In genomic region chr10:62724936-62725335, GRCm38 (mm10) we compare ENCODE assay signal across 8 mouse cellular contexts. TPM values are rescaled to one million over a fixed set of nuclear protein-coding genes. Genes with fewer than 3 reads are reported as not detected.
DNase-seq lines count a peak whose midpoint lies in the region; ATAC-seq and TF ChIP-seq lines count a peak whose summit lies in the region.

No protein-coding gene starts in this region.

- WGBS in heart, embryonic 10.5 days: 22% methylated on average over 7 of the region's 7 CpGs
- 24% methylated on average over 7 of the region's 7 CpGs for WGBS in hindbrain, embryonic 15.5 days

- H3K9me3 ChIP-seq in heart, embryonic 10.5 days: no peaks in the 10 kb centered on the region
- H3K9me3 ChIP-seq in CH12.LX (replicated peaks; ENCODE audit: low read length): no peaks in the 10 kb centered on the region
- no peaks in the 10 kb centered on the region for H3K9me3 ChIP-seq in hindbrain, embryonic 15.5 days

- no peak for DNase-seq in heart, embryonic 10.5 days (ENCODE audit: low spot score)
- no peak for DNase-seq in heart, adult 18-20 months
- no peak for DNase-seq in CH12.LX (ENCODE audit: extremely low read depth)
- DNase-seq in lung, postnatal 14 days: peak; percentile 6
- DNase-seq in embryo, embryonic 11 days: no peak
- no peak for DNase-seq in left cerebral cortex, postnatal 4 days
- no peak for DNase-seq in ovary, adult 18-20 months (ENCODE audit: low spot score)

- no peak; the same call in 1 of the 2 replicates for ATAC-seq in hindbrain, embryonic 15.5 days (ENCODE audit: low FRiP score, low read depth)

- no peak overlapping the region for H3K27ac ChIP-seq in heart, embryonic 10.5 days
- no peak overlapping the region for H3K27ac ChIP-seq in CH12.LX (ENCODE audit: insufficient read depth, low read depth)
- H3K27ac ChIP-seq in hindbrain, embryonic 15.5 days (replicated peaks): no peak overlapping the region

- in situ Hi-C loops in CH12.LX (cut with MboI; ENCODE audit: low pct_ligation_motif_present, low pct_unique_long_range_greater_than_20kb, low sequenced_read_pairs): no loop called here

- H3K4me2 ChIP-seq in CH12.LX (ENCODE audit: insufficient read depth, low read depth, poor library complexity, severe bottlenecking): peak overlapping the region; percentile 88
- peak overlapping the region; percentile 84 for H3K4me2 ChIP-seq in hindbrain, embryonic 15.5 days

- dilution Hi-C loops in CH12.LX (cut with MboI; ENCODE audit: extremely low pct_ligation_motif_present, extremely low pct_unique_long_range_greater_than_20kb, low sequenced_read_pairs): no loop called here

- TF ChIP-seq RAD21 in CH12.LX (IDR thresholded peaks at IDR 0.05; ENCODE audit: low read depth, low read length): no peak

- no peak for TF ChIP-seq EP300 in CH12.LX (IDR thresholded peaks at IDR 0.05; ENCODE audit: low read length)

- no peaks in the 10 kb centered on the region for H3K79me2 ChIP-seq in CH12.LX (replicated peaks; ENCODE audit: control insufficient read depth, extremely low read depth, insufficient read depth, poor library complexity, severe bottlenecking)

- H3K4me1 ChIP-seq in heart, embryonic 10.5 days: peaks cover 12% of the 10 kb centered on the region; the same call in 1 of the 2 replicates
- H3K4me1 ChIP-seq in CH12.LX (ENCODE audit: control insufficient read depth in 1 of 2, insufficient read depth in 2 of 2): peaks cover 0 to 8% of the 10 kb centered on the region in 2 experiments; a peak in 2 of 4 replicates
- H3K4me1 ChIP-seq in hindbrain, embryonic 15.5 days (replicated peaks): peaks cover 6% of the 10 kb centered on the region; the same call in 1 of the 2 replicates

- TF ChIP-seq CTCF in CH12.LX (conservative IDR thresholded peaks at IDR 0.05 in 1 of 2, IDR thresholded peaks at IDR 0.05 in 1 of 2; ENCODE audit: low read depth in 2 of 2, low read length in 2 of 2): no peak

- peak overlapping the region; percentile 82; the same call in 1 of the 2 replicates for H3K4me3 ChIP-seq in heart, embryonic 10.5 days
- no peak overlapping the region for H3K4me3 ChIP-seq in CH12.LX (replicated peaks in 1 of 3; ENCODE audit: low read depth in 2 of 3, low read length in 2 of 3, poor library complexity in 1 of 3)
- peak overlapping the region; percentile 69; the same call in 1 of the 2 replicates for H3K4me3 ChIP-seq in hindbrain, embryonic 15.5 days

- intact Hi-C loops in left cerebral cortex, postnatal 4 days (cut with DNase I): loop anchor here (10.0 kb wide), 1 partner anchor 70 kb away; the partner anchor contains the start of gene Ddx50

- no peaks in the 10 kb centered on the region for H3K36me3 ChIP-seq in heart, embryonic 10.5 days
- no peaks in the 10 kb centered on the region for H3K36me3 ChIP-seq in CH12.LX (replicated peaks in 1 of 2; ENCODE audit: control insufficient read depth in 1 of 2, insufficient read depth in 1 of 2, low read length in 1 of 2)
- no peaks in the 10 kb centered on the region for H3K36me3 ChIP-seq in hindbrain, embryonic 15.5 days

- peaks cover 37% of the 10 kb centered on the region for H3K27me3 ChIP-seq in heart, embryonic 10.5 days (ENCODE audit: insufficient read depth, poor library complexity, severe bottlenecking)
- H3K27me3 ChIP-seq in CH12.LX (replicated peaks): peaks cover 17% of the 10 kb centered on the region
- no peaks in the 10 kb centered on the region for H3K27me3 ChIP-seq in hindbrain, embryonic 15.5 days

- no peak for TF ChIP-seq POLR2A in CH12.LX (IDR thresholded peaks at IDR 0.05; ENCODE audit: low read depth, low read length)

- no peak overlapping the region for H3K9ac ChIP-seq in CH12.LX (ENCODE audit: insufficient read depth, low read depth)
- no peak overlapping the region for H3K9ac ChIP-seq in hindbrain, embryonic 15.5 days

TF ChIP-seq in CH12.LX, 34 proteins besides CTCF, POLR2A, EP300 and RAD21:
- TF ChIP-seq KAT2A (IDR thresholded peaks at IDR 0.05; ENCODE audit: insufficient replicate concordance, low read length) (no peak), POLR2AphosphoS2 (IDR thresholded peaks at IDR 0.05; ENCODE audit: low read depth, low read length) (no peak), TCF12 (IDR thresholded peaks at IDR 0.05; ENCODE audit: low read depth, low read length) (no peak), CHD1 (IDR thresholded peaks at IDR 0.05; ENCODE audit: low read depth, low read length) (no peak), ZC3H11A (IDR thresholded peaks at IDR 0.05; ENCODE audit: low read depth, low read length) (no peak), NELFE (IDR thresholded peaks at IDR 0.05; ENCODE audit: low read depth, low read length) (no peak), IRF4 (IDR thresholded peaks at IDR 0.05; ENCODE audit: low read depth, low read length) (no peak), HCFC1 (IDR thresholded peaks at IDR 0.05; ENCODE audit: low read depth, low read length) (no peak), MAZ (IDR thresholded peaks at IDR 0.05; ENCODE audit: low read depth, low read length) (no peak), ELF1 (IDR thresholded peaks at IDR 0.05; ENCODE audit: low read depth, low read length) (no peak)

RNA-seq across cellular contexts. Expression of gene Stox1, which starts 1.0 kb away (rescaled TPM):
- polyA plus RNA-seq in heart, embryonic 10.5 days (2016; fragmentation: Nextera tagmentation; extraction: Ambion mirVana): 0.83 and 2.2 TPM in 2 replicates
- 1 to 10 TPM in 1 of 2 experiments, under 1 TPM in 1; 0.89 to 1.2 TPM for total RNA-seq in heart, adult 18-20 months (2021)
- total RNA-seq in CH12.LX (2012; rRNA removed): 0.17 TPM in 2 replicates
- total RNA-seq in CH12.LX (2014; rRNA removed): not detected in 2 replicates
- not detected in 2 replicates for polyA plus RNA-seq in CH12.LX (2012; ENCODE audit: insufficient read length, low read depth)
- polyA plus RNA-seq in hindbrain, embryonic 15.5 days (2015; fragmentation: Nextera tagmentation; extraction: Ambion mirVana): 3.6 and 3.8 TPM in 2 replicates
- total RNA-seq in left cerebral cortex, postnatal 4 days (2021): 1 to 10 TPM; 5.4 to 5.6 TPM

Comparison
In these comparisons a context has a peak if more than half of its experiments do, and no peak if none do; other contexts are left out.
1. H3K4me3 ChIP-seq: peak in heart, embryonic 10.5 days (single experiment) and hindbrain, embryonic 15.5 days (single experiment); none in CH12.LX (0 of 3).